Mouse (Mus musculus) embryonic facial prominence, embryonic 14.5 days (tissue): Measurements from ENCODE around the gene Rpp25. TPM values are rescaled to one million over a fixed set of nuclear protein-coding genes. Genes with fewer than 3 reads are reported as not detected.

Experiments used
- ATAC-seq: fragments of 200-750 bp; cut with Nextera tagmentation; 2 replicates; pipeline ENCODE4 v1.8.0; 2017; ENCODE audit warnings: low read depth, moderate number of reproducible peaks, moderate TSS enrichment
- DNase-seq: peaks from one replicate; pipeline ENCODE4 v3.0.0-alpha.2; 2015; ENCODE audit warnings: low spot score
- H3K27ac ChIP-seq: fragments of 300-500 bp; sonication (generic); replicated peaks from 2 replicates; pipeline ENCODE4 v1.5.1; 2014; ENCODE audit warnings: low read depth, mild to moderate bottlenecking, low read length, moderate library complexity
- H3K27me3 ChIP-seq: fragments of 300-500 bp; sonication (generic); replicated peaks from 2 replicates; pipeline ENCODE4 v1.6.1; 2014; ENCODE audit warnings: low read length; ENCODE audit not compliant: control insufficient read depth, insufficient read depth
- H3K36me3 ChIP-seq: fragments of 300-500 bp; sonication (generic); 2 replicates; pipeline ENCODE4 v1.6.1; 2014; ENCODE audit warnings: low read length, mixed read lengths; ENCODE audit not compliant: control insufficient read depth, insufficient read depth
- H3K4me1 ChIP-seq: fragments of 300-500 bp; sonication (generic); 2 replicates; pipeline ENCODE4 v1.6.1; 2014; ENCODE audit warnings: antibody characterized with exemption, low read length; ENCODE audit not compliant: control insufficient read depth, insufficient read depth
- H3K4me2 ChIP-seq: fragments of 300-500 bp; sonication (generic); 2 replicates; pipeline ENCODE4 v1.6.1; 2014; ENCODE audit warnings: low read depth, mild to moderate bottlenecking, low read length, moderate library complexity, mixed read lengths
- H3K4me3 ChIP-seq: fragments of 300-500 bp; sonication (generic); 2 replicates; pipeline ENCODE4 v1.5.1; 2014; ENCODE audit warnings: low read depth, mild to moderate bottlenecking, low read length
- H3K9ac ChIP-seq: fragments of 300-500 bp; sonication (generic); 2 replicates; pipeline ENCODE4 v1.6.1; 2014; ENCODE audit warnings: low read depth, mild to moderate bottlenecking, low read length, moderate library complexity, mixed read lengths
- H3K9me3 ChIP-seq: fragments of 300-500 bp; sonication (generic); 2 replicates; pipeline ENCODE4 v1.6.1; 2016; ENCODE audit warnings: low read length; ENCODE audit not compliant: control insufficient read depth
- WGBS: fragments of 180-500 bp; shearing (Covaris S2); extraction: QIAGEN DNeasy Blood & Tissue Kit; methylation state at CpG from one replicate; pipeline ENCODE4 v1.1.7; 2014; 5-methylcytosine and 5-hydroxymethylcytosine counted together
- polyA plus RNA-seq: library from polyadenylated mRNA; unstranded; fragments of >200 nt; fragmentation: Nextera tagmentation; extraction: Ambion mirVana; gene quantifications from 2 replicates; pipeline ENCODE4 v1.2.1, GENCODE M21; 2014

The Rpp25 gene
- polyA plus RNA-seq, 1 experiment from 2014 or later, result 0.86 TPM

DNA sequence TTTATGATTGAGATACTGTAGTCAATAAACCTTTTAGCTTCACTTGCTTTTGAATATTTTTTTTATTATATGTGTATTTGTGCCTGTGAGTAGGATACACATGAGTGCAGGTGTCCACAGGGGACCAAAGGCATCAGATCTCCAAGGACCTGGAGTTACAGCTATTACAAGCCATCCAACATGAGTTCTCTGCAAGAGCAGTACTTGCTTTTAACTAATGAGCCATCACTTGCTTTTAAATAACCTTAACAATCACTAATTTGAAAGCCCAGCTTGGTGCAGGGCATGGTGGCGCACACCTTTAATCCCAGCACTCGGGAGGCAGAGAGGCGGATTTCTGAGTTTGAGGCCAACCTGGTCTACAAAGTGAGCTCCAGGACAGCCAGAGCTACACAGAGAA lies 50.9 kb downstream of the Rpp25 start:
- no peak for DNase-seq
- ATAC-seq, result no peak
- no peaks in the 10 kb centered on the region for H3K27me3 ChIP-seq
- H3K27ac ChIP-seq, result no peak overlapping the region
- 40% methylated on average over 3 of the region's 3 CpGs for WGBS
- H3K9ac ChIP-seq, result no peak overlapping the region
- peaks cover 13% of the 10 kb centered on the region; the same call in 1 of the 2 replicates for H3K36me3 ChIP-seq
- H3K4me2 ChIP-seq, result no peak overlapping the region
- H3K9me3 ChIP-seq, result no peaks in the 10 kb centered on the region
- peaks cover 6% of the 10 kb centered on the region; the same call in 1 of the 2 replicates for H3K4me1 ChIP-seq
- H3K4me3 ChIP-seq, result no peak overlapping the region

Other genes starting within 250 kb of the Rpp25 start
- 19.5 and 19.6 TPM in 2 replicates for gene 1700017B05Rik, start 241.4 kb upstream of the Rpp25 start, polyA plus RNA-seq
- 20.2 and 25.2 TPM in 2 replicates for gene Ppcdc, start 63.9 kb upstream of the Rpp25 start, polyA plus RNA-seq
- 10.9 and 14.5 TPM in 2 replicates for gene Scamp5, start 36.0 kb upstream of the Rpp25 start, polyA plus RNA-seq
- gene Cox5a, start 17.2 kb downstream of the Rpp25 start, polyA plus RNA-seq, result 479 and 555 TPM in 2 replicates
- gene Fam219b, start 33.5 kb downstream of the Rpp25 start, polyA plus RNA-seq, result 21.1 and 24.2 TPM in 2 replicates
- 40.4 and 44.5 TPM in 2 replicates for gene Mpi, start 48.7 kb downstream of the Rpp25 start, polyA plus RNA-seq
- 79.4 and 81.4 TPM in 2 replicates for gene Scamp2, start 56.9 kb downstream of the Rpp25 start, polyA plus RNA-seq
- 9.4 and 11.4 TPM in 2 replicates for gene Ulk3, start 85.4 kb downstream of the Rpp25 start, polyA plus RNA-seq
- not detected in 2 replicates for gene Cplx3, start 102.3 kb downstream of the Rpp25 start, polyA plus RNA-seq
- gene Lman1l, start 116.7 kb downstream of the Rpp25 start, polyA plus RNA-seq, result not detected in 2 replicates
- 25.7 and 26.6 TPM in 2 replicates for gene Csk, start 149.6 kb downstream of the Rpp25 start, polyA plus RNA-seq
- not detected in 2 replicates for gene Cyp1a2, start 179.7 kb downstream of the Rpp25 start, polyA plus RNA-seq
- gene Cyp1a1, start 183.9 kb downstream of the Rpp25 start, polyA plus RNA-seq, result 0.08 TPM in 1 of 2 replicates, not detected in the other
- gene Edc3, start 204.5 kb downstream of the Rpp25 start, polyA plus RNA-seq, result 22.1 and 25.0 TPM in 2 replicates